Mouse (Mus musculus): ENCODE measurements around the gene Gm17657.

Gm17657 gene

DNA sequence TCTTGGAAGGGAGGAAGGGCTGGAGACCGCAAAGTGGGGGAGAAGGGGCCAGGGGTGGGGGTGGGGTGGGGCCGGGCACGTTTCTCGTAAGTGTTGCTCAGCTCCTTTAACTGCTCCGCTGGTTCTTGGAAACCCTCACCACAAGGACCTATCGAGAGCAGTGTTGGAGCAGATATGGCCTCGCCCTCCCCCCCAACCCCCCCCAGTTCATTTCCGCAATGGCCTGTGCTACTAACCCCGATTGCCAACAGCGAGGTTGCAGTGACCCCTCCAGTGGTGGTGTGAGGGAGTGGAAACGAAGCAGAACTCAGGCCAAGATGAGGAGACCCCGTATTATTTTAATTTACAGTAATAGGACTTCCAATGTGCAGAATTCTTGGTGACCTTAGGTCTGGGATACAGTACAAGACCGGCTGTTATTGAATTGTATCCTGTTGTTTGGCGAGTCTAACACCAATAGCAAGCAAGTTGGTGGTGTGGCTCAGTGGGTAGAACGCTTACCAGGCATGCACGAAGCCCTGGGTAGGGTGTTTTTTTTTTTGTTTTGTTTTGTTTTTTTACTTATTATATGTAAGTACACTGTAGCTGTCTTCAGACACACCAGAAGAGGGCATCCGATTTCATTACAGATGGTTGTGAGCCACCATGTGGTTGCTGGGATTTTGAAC is 48.5 kb downstream of the Gm17657 start:
- peak; percentile 88 for DNase-seq (ENCODE audit: low read depth)

DNA sequence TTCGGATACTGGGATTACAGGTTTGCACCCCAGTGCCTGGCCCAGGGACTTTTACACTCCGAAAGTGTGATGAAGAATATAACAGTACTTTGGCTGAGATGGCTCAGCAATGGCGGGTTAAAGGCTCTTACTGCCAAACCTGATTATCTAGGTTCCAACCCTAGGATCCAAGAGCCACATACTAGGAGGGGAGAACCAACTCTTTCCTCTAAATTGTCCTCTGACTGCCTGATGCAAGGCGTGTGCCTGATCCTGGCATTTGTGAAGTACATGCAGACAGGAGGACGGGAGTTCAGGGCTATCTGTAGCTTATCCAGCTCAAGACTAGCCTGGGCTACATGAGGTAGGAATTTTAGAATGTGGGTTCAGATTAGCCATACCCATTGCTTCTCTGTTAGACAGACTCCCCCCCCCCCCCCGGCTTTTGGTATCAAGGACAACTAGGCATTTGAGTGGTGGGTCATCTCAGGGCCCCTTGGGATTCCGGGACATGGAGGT is 49.1 kb downstream of the Gm17657 start:
- DNase-seq (ENCODE audit: low read depth), result peak; percentile 75

DNA sequence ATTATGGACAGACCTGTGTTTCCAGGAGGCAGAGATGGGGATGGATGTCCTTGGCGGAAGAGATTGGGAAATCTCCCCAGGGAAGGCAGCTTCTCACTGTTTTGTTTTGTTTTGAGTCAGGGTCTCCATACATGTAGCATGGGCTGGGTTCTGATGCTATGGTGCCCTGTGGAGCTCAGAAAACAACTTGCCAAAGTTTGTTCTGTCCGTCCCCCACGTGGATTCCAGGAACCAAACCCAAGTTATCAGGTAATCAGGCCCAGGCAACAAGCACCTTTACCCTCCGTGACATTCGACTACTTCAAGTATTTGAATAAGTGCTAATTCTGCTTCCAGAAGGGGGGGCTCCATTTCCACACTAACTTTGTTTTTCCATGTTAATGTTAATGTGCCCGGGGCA is 49.9 kb downstream of the Gm17657 start:
- peak; percentile 79 for DNase-seq (ENCODE audit: low read depth)

DNA sequence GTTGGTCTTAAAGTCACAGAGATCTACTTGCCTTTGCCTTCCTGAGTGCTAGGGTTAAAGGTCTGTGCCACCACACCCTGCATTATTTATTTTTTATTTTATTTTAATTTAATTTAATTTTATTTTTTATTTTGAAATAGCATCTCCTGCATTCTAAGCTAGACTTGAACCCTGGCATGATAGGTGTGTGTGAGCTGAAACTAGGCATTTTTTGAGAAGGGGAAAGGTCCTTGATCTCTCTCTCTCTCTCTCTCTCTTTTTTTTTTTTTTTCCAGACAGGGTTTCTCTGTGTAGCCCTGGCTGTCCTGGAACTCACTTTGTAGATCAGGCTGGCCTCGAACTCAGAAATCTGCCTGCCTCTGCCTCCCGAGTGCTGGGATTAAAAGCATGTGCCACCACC is 50.5 kb downstream of the Gm17657 start:
- DNase-seq (ENCODE audit: low read depth), result peak; percentile 63

DNA sequence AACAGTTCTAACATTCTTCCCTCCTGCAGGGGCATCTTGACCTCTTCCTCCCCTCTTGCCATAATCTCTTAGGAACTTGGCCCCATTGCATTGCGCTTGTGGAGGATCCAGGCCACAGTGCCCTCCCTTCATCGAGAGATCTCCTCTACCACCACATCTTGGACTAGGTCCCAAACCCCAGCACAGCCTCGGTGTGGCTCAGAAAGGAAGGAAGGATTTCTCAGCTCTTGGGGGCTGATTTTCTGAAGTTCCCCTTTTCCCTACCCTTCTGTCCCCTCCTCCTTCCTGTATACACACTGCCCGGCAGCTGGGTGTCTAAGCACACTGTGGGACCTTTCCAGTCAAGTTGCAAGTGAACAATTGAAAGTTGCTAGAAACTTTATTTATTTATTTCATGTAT is 51.4 kb downstream of the Gm17657 start:
- DNase-seq (ENCODE audit: low read depth), result peak; percentile 74

DNA sequence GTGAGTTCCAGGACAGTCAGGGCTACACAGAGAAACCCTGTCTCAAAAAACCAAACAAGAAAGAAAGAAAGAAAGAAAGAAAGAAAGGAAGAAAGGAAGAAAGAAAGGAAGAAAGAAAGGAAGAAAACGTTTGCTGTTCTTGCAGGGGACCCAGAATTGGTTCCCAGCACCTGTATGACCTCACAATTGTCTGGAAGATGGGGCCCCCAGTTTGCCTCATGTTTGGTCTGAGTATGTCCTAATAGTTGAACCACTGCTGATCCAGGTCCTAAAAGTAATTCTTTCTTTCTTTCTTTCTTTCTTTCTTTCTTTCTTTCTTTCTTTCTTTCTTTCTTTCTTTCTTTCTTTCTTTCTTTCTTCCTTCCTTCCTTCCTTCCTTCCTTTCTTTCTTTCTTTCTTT is 52.0 kb downstream of the Gm17657 start:
- DNase-seq (ENCODE audit: low read depth), result peak; percentile 57

DNA sequence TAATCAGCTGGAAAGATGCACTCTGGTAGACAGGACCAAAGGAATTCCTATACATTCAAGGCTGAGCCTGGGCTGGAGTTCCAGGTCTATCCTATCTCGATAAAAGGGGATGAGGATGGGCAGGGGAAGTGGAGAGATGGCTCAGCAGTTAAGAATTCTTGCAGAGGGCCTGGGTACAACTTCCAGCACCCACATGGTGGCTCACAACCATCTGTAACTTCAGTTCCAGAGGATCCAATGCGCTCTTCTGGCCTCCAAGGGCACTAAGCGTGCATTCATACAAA is 52.4 kb downstream of the Gm17657 start:
- peak; percentile 63 for DNase-seq (ENCODE audit: low read depth)

DNA sequence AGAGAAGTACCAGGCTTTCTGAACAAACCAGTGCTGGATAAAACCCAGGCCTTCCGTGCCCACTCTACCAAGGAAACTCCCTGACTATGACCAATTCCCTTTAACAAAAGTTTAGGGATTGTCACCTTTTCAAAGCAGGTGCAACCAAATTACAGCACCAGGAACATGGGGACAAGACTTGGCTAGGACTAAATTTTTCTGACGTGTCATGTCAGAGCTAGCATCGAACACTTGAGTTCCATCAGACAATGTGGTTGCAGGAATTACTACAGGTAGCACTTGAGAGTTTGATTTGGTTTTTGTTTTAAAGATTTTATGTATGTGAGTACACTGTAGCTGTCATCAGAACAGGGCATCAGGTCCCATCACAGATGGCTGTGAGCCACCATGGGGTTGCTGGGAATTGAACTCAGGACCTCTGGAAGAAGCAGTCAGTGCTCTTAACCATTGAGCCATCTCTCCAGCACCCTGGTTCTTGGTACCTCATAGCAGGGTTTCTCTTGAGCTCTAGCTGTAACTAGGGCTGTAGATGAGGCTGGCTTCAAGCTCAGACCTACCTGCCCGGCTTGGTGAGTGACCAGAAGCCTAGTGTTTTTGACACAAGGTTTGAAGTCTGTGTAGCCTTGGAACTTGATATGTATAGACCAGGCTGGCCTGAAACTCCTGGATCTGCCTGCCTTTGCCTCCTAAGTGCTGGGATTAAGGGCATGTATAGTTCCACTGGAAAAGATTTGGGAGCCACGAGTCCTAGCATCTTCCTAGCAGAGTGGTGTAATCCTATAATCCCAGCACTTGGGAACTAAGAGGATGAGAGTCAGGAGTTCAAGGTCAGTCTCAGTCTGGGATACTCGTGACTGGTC is 53.0 kb downstream of the Gm17657 start:
- DNase-seq (ENCODE audit: low read depth), result peak; percentile 74

DNA sequence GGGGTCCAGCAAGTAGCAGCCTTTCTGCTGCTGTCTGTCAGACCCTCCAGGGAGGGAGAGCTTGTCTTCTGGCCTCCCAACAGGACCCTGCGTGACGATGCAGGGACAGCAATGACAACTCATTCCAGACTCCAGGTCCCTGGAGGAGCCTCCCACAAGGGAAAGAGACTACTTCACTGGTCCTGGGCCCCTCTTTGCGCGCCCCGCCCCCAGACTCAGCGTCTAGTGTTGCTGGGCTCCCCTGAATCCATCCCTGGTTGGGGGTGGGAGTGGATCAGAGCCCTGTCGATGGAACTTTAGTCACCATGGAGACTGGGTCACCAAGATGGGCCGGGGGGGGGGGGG is 54.7 kb downstream of the Gm17657 start:
- no peak for DNase-seq (ENCODE audit: low read depth)

DNA sequence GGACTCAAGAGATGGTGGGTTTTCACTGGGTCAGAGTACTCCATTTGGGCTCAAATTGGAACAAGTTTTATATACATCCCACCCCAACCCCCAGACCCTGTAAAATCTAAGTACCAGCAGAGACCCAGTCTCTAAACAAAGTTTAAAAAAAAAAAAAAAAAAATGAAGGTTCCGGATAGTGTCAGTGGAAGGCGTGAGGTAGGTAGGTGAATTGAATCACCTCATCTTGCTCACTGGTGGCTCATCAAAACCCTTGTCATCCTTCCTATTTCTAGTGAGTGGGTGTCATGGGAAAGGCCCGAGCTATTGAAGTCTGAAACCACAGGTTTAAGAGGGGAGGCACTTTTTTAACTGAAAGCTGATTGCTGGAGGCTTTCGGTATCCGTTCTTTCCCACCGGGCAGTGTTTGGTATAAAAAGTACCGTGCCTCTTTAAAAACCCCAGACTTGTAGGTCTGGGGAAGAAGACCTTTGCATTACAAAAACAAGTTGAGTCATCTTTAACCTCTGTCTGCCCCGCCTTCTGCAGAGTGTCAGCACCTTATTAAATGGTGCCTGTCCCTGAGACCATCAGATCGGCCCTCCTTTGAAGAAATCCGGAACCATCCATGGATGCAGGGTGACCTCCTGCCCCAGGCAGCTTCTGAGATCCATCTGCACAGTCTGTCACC is 55.2 kb downstream of the Gm17657 start:
- DNase-seq (ENCODE audit: low read depth), result peak; percentile 95

DNA sequence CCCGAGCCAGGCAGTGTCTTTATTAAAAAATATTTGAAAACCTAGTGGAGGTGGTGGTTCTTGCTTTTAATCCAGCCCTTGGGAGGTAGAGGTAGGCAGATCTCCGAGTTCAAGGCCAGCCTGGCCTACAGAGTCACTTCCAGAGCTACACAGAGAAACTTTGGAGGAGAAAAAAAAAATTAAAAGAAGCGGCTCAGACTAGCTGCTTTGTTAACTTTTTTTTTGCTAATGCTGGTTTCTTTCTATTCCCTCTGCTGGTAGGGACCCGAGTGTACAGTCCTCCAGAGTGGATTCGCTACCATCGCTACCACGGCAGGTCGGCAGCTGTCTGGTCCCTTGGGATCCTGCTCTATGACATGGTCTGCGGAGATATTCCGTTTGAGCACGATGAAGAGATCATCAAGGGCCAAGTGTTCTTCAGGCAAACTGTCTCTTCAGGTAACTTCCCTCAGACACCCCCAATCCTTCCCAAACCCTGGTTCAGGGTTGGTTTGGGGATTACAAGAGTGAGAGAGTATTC is 55.9 kb downstream of the Gm17657 start:
- DNase-seq (ENCODE audit: low read depth), result peak; percentile 79

DNA sequence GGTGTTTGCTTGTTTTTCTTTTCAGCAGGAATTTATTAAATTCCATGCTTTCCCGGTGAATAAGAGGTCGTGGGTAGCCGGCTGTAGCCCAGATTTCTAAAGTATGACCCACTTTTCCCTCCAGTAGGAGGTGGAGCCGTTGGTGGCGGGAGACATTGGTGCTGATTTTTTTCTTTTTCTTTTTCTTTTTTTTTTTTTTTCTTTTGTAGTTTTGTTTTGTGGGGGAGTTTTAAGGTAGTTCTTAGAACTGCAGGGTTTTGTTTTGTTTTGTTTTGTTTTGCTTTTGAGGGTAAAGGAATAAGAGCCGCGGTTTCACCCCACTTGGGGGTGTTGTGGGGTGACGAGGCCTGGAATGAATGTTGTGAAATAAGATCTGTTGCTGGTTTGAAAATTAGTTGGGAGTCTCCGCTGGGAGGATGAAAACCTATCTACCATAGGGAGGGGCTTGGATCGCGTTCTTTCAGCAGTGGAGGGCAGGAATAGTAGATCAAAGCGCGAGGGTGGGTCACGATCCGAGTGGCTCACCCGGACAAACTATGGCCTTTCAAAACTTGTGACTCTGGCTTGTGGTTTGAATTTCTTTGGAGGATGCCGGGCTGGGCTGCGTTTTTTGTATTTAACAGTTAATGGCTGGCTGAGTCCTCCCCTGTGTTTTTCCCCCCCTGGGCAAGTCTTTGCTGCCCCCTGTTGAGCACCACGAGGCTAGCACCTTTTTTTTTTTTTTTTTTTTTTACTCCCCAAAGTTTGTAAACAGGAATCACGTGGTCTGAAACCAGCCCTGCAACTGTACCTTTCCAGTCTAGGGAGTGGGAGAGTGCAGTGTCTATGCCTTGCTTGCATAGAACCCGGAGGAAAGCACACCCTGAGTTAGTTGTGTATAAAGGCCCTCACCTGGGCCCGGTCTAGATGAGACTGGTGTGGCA is 56.9 kb downstream of the Gm17657 start:
- DNase-seq (ENCODE audit: low read depth), result peak; percentile 95

DNA sequence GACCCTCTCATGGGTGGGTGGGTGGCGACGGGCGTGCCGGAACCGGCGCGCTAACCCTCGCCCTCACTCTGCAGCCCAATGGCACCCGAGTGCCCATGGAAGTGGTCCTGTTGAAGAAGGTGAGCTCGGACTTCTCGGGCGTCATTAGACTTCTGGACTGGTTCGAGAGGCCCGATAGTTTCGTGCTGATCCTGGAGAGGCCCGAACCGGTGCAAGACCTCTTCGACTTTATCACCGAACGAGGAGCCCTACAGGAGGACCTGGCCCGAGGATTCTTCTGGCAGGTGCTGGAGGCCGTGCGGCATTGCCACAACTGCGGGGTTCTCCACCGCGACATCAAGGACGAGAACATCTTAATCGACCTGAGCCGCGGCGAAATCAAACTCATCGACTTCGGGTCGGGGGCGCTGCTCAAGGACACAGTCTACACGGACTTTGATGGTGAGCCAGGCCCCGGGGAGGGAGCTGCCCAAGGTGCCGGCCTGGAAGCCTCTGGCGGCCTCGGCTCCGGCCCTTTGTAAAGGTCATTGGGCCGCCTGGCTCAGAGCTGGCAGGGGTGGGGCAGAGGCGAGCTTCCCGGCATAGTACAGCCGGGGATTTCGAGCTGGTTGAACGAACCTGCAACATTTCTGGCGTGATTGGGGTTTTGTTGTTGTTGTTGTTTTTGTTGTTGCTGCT is 57.7 kb downstream of the Gm17657 start:
- DNase-seq (ENCODE audit: low read depth), result peak; percentile 81

DNA sequence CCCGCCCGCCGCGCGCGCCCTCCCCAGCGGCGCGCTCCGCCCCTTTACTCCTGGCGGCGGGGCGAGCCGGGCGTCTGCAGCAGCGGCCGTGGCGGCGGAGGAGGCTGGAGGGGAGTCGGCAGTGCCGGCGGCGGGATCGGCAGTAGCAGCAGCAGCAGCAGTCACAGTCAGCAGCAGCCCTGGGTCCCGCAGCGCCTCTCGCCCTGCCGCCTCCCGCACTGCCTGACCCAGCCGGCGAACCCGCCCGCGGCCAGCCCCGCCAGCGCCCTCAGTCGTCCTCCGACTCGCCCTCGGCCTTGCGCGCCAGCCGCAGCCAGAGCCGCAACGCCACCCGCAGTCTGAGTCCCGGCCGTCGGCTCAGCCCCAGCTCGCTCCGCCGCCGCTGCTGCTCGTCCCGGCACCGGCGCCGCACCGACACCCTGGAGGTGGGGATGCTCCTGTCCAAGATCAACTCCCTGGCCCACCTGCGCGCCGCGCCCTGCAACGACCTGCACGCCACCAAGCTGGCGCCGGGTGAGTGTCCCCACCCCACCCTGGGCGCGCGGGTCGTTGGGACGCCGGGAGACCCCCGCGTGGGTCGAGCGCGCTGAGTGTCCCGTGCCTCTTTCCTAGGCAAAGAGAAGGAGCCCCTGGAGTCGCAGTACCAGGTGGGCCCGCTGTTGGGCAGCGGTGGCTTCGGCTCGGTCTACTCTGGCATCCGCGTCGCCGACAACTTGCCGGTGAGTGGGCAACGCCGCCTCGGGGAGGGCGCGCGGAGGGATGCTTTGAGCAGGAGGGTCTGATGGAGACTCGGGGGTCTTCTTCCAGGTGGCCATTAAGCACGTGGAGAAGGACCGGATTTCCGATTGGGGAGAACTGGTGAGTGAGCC is 58.5 kb downstream of the Gm17657 start, which contains the start of gene Pim1:
TSS of gene Pim1 (plus strand) at position 41 of the 869 bp plus-strand sequence.
- DNase-seq (ENCODE audit: low read depth), result no peak

DNA sequence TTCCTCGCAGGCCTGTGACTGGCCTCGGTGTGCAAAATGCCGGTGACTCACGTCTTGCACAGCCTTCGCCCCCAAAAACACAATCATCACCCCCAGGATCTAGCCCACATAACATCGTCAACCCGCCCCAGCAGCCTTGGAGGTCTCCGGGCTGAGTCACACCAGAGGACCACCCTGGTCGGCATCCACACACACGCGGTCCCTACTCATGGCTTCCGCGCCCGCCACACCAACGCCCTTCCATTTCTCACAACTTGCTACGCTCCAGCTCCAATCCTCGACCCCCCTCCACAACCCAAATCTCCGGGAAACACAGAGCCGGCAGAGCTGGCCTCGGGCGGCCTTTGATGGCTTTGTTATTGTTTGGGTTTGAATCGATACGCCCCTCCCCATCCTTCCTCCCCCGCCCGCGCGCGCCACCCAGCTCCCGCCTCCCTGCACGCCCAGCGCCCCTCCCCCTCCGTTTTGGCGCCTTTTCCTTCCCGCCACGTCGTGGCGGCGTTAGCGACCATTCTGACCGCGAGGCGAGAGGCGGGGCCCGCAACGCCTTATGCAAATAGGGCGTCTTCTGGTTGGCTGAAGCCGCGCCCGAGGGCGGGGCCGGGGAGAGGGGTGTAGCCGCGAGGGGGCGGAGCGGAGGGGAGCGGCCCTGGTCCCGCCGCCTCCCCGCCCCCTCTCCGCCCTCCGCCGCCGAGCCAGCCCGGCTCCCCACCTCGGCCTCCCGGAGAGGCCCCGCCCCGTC is 59.3 kb downstream of the Gm17657 start:
- DNase-seq (ENCODE audit: low read depth), result peak; percentile 100

DNA sequence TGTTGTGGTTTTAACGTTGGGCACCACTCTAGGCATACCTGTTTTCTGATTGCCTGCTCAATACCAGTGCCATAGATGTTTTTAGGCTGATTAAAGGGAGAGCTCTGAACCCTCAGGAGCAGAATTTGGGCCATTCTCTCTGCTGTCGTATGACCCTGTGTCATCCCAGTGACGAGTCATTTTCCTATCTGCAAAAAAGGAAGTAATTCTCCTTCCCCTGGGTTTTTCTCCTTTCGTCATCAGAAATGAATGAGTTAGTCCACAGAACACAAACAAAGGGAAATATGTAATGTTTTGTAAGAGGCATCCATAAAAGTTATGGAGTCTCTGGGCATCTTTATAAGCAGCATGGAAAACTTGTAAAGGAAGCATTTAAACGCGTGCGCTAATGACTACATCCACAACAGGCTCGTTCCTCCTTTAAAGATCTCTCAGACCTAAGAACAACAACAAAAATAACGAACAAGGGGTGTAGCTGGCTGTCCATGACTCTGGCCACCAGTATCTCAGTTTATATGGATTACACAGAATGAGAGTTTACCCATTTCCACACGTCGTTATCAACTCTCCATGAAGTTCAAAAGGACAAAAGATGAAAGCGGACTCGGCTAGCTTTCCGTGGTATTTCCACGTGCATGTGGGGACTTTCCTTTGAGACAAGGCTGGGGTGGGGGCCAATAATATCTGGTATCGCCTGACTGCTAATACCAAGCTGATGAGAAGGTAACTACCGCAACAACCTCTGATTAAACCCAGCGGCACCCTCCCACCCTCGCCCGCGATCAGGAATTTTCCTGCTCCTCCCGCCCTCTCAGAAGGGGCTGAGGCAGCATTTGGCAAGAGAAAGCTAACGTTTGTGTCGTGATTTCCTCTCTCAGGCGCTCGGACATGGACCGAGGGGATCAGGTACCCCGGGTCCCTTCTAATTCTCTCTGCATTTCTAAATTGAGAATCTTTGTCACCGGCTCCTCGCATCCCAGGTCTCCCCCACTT is 60.2 kb downstream of the Gm17657 start:
- DNase-seq (ENCODE audit: low read depth), result peak; percentile 92

DNA sequence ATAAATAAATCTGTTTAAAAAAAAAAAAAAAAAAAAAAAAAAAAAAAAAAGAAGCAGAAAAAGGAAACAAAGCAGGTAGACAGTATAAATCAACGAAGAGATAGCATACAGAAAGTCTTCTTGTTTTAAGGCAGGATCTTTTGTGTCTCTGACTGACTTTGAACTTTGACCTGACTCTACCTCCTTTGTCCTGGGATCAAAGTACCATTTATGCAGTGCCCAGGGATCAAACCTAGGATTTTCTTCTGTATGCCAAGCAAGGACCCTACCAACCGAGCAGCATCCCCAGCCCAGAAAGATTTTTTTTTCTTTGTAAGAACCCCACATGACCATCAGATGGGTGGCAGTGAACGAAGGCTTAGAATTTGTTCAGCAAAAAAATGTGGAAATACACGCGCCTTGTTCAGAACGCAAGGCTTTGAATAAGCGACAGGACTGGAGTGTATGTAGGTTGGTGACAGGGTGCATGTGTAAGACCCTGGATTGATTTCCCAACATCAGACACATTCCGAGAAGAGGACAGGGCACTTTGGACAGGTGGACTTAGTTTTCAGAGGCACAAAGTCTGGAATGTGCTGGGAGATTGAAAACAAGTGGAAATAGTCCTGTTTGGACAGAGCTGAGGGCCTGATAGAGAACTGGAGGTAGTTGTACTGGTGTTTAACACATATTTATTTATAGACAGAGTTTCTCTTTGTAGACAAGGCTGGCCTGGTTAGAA is 61.0 kb downstream of the Gm17657 start:
- peak; percentile 56 for DNase-seq (ENCODE audit: low read depth)

All from induced T-regulatory cell, adult 2 months (primary cell).